Mouse (Mus musculus) embryo, embryonic 10 days (tissue): ENCODE data around the gene Pfdn4.
A peak's percentile ranks its signal among the peaks of the same experiment; 100 is the strongest.

Experiments used
- DNase-seq: peaks from one replicate; pipeline ENCODE4 v3.0.0-alpha.2; 2015; ENCODE audit warnings: low spot score

Pfdn4 gene

GRCm38 (mm10) chr2:170549146-170549545 lies 52.9 kb downstream of the Pfdn4 start:
- no peak for DNase-seq

DNA sequence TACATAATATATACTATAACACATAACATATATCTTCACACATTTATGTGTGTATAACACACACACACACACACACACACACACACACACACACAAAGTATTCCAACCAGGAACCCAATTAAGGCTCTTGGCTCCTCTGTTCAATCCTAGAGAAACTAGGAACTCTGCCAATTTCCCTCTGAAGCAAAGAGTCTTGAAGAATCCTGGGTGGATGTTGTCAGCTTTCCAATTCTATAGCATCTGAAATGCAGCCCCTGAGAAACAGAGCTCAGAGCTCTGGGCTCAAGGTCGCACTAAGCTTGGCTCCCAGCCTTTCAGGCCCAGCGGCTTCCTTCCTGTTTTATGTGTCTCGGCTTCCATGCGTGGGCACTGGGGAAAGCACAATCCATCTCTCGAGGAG lies 54.0 kb downstream of the Pfdn4 start:
- DNase-seq = no peak

GRCm38 (mm10) chr2:170552088-170552487 lies 55.9 kb downstream of the Pfdn4 start:
- DNase-seq = no peak

DNA sequence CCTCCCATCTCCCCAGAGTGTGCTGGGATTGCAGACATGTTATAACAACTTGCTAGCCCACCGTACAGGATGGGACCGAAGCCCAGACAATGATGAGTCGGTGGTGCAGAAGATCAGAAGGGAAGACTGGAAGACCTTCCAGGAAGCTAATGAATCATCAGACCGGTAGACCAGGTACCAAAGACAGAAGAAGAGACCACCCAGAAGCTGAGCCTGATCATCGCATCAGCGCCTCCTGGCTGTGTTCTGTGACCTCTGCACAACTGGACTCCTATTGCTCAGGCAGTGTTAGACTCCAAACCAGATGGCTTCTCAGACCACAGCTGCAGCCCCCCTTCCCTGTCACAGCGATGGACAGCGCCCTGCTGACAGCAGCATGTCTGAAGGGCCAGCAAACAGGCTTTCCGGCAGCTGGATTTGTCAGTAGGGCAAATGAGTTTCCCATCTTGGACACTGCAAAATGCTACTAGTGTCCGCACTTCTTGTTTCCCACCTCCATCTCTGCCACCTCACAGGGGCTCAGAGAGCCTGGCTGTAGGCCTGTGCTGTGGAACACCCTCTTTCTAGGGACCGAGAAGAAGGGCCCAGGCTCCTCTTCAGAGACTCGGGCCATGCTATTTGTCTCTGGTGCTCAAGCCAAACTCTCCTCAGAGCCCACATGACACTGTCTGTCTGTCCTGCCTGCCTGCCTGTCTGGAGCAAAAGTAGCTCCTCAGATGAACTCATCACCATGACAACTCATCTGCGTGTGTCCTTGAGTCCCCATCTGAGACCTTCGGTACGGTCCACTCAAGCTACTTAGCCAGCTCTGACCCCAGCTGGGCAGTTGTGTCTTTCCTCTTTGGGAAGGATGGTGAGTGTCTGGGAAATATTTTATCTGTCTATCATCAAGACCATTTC lies 68.0 kb downstream of the Pfdn4 start:
- peak; percentile 57 for DNase-seq

DNA sequence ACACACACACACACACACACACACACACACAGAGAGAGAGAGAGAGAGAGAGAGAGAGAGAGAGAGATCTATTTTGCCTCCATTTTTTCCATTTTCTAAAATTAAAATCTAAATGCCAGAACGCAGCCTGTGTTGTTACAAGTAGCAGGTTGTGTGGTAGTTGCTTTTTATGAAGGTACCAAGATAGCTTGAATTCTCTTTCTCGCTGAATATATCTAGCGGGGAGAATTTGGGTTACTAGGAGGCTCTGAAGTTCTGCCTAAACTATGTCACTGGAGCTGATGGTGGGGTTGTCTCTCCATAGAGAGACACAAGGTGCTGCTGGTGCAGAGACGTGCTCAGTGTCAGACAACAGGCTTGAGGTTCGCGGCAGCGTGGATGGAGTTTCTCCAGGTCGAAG lies 68.8 kb downstream of the Pfdn4 start:
- DNase-seq = no peak
